Mouse (Mus musculus) limb, embryonic 12.5 days (tissue): ENCODE data around the gene Arid1b. TPM values are rescaled to one million over a fixed set of nuclear protein-coding genes. Genes with fewer than 3 reads are reported as not detected.
A peak's percentile ranks its signal among the peaks of the same experiment; 100 is the strongest.

Experiments used
- ATAC-seq: fragments of 200-750 bp; cut with Nextera tagmentation; 2 replicates; pipeline ENCODE4 v1.8.0; 2017; ENCODE audit warnings: low read depth, moderate TSS enrichment; ENCODE audit not compliant: insufficient number of reproducible peaks, insufficient read depth, low FRiP score, low TSS enrichment
- H3K27ac ChIP-seq: fragments of 300-500 bp; sonication (generic); 2 replicates; pipeline ENCODE4 v1.5.1; 2016; ENCODE audit warnings: mild to moderate bottlenecking, moderate library complexity
- H3K27me3 ChIP-seq: fragments of 300-500 bp; sonication (generic); 2 replicates; pipeline ENCODE4 v1.6.1; 2016; ENCODE audit warnings: mild to moderate bottlenecking, moderate library complexity
- H3K36me3 ChIP-seq: fragments of 300-500 bp; sonication (generic); 2 replicates; pipeline ENCODE4 v1.6.1; 2016; ENCODE audit warnings: mild to moderate bottlenecking, moderate library complexity
- H3K4me1 ChIP-seq: fragments of 300-500 bp; sonication (generic); replicated peaks from 2 replicates; pipeline ENCODE4 v1.6.1; 2016
- H3K4me2 ChIP-seq: fragments of 300-500 bp; sonication (generic); 2 replicates; pipeline ENCODE4 v1.6.1; 2016; ENCODE audit warnings: mild to moderate bottlenecking, moderate library complexity
- H3K4me3 ChIP-seq: fragments of 300-500 bp; sonication (generic); replicated peaks from 2 replicates; pipeline ENCODE4 v1.5.1; 2016; ENCODE audit warnings: mild to moderate bottlenecking
- H3K9ac ChIP-seq: fragments of 300-500 bp; sonication (generic); replicated peaks from 2 replicates; pipeline ENCODE4 v1.6.1; 2016; ENCODE audit warnings: mild to moderate bottlenecking, moderate library complexity
- H3K9me3 ChIP-seq: fragments of 300-500 bp; sonication (generic); 2 replicates; pipeline ENCODE4 v1.6.1; 2016; ENCODE audit warnings: mild to moderate bottlenecking, moderate library complexity
- WGBS: fragments of 180-500 bp; shearing (Covaris S2); methylation state at CpG from one replicate; pipeline ENCODE4 v1.1.7; 2016; 5-methylcytosine and 5-hydroxymethylcytosine counted together
- polyA plus RNA-seq: library from polyadenylated mRNA; unstranded; fragments of >200 nt; fragmentation: Nextera tagmentation; extraction: Ambion mirVana; gene quantifications from 2 replicates; pipeline ENCODE4 v1.2.1, GENCODE M21; 2016

The Arid1b gene
- polyA plus RNA-seq, 1 experiment from 2014 or later: 18.2 TPM

GRCm38 (mm10) chr17:5115952-5116351 is 121.8 kb downstream of the Arid1b start:
- H3K4me3 ChIP-seq: no peak overlapping the region
- H3K4me1 ChIP-seq: 0 out of 2 replicates have a peak, but pooled peaks cover 7% of the 10 kb centered on the region
- no peaks in the 10 kb centered on the region for H3K27me3 ChIP-seq
- H3K27ac ChIP-seq: no peak overlapping the region
- no peaks in the 10 kb centered on the region for H3K9me3 ChIP-seq
- no peak for ATAC-seq
- 84% methylated on average over 6 of the region's 6 CpGs for WGBS
- H3K4me2 ChIP-seq: no peak overlapping the region
- no peaks in the 10 kb centered on the region for H3K36me3 ChIP-seq
- no peak overlapping the region for H3K9ac ChIP-seq

GRCm38 (mm10) chr17:5116990-5117389 is 122.9 kb downstream of the Arid1b start:
- Histone ChIP-seq H3K4me1 (0 out of 2 replicates have a peak, but pooled peaks cover 10% of the 10 kb centered on the region), H3K36me3 (no peaks in the 10 kb centered on the region), H3K9me3 (no peaks in the 10 kb centered on the region), H3K4me3 (no peak overlapping the region), H3K27me3 (no peaks in the 10 kb centered on the region), H3K27ac (no peak overlapping the region), H3K4me2 (no peak overlapping the region), H3K9ac (no peak overlapping the region)
- no peak for ATAC-seq
- WGBS: 78% methylated on average over 2 of the region's 2 CpGs

- Histone ChIP-seq H3K36me3 (no peaks in the 10 kb centered on the region), H3K27ac (no peak overlapping the region), H3K9me3 (no peaks in the 10 kb centered on the region), H3K27me3 (no peaks in the 10 kb centered on the region), H3K4me2 (no peak overlapping the region), H3K4me3 (no peak overlapping the region), H3K9ac (no peak overlapping the region), H3K4me1 (0 out of 2 replicates have a peak, but pooled peaks cover 10% of the 10 kb centered on the region)
- WGBS: 84% methylated on average over 4 of the region's 4 CpGs
- no peak for ATAC-seq
These were observed 124.0 kb downstream of the Arid1b start for GRCm38 (mm10) chr17:5118171-5118570.

GRCm38 (mm10) chr17:5124643-5125042 is 130.5 kb downstream of the Arid1b start:
- Histone ChIP-seq H3K9ac (no peak overlapping the region), H3K4me3 (no peak overlapping the region), H3K9me3 (no peaks in the 10 kb centered on the region), H3K4me2 (no peak overlapping the region), H3K27me3 (no peaks in the 10 kb centered on the region), H3K27ac (no peak overlapping the region), H3K4me1 (peaks cover 46% of the 10 kb centered on the region), H3K36me3 (peaks cover 8% of the 10 kb centered on the region; the same call in 1 of the 2 replicates)
- 60% methylated on average over 2 of the region's 2 CpGs for WGBS
- ATAC-seq: no peak

- Histone ChIP-seq H3K27ac (no peak overlapping the region), H3K36me3 (peaks cover 8% of the 10 kb centered on the region; the same call in 1 of the 2 replicates), H3K4me2 (no peak overlapping the region), H3K9me3 (no peaks in the 10 kb centered on the region), H3K9ac (no peak overlapping the region), H3K27me3 (no peaks in the 10 kb centered on the region), H3K4me3 (no peak overlapping the region), H3K4me1 (peaks cover 49% of the 10 kb centered on the region)
- 64% methylated on average over 5 of the region's 5 CpGs for WGBS
- no peak for ATAC-seq
These were observed 131.1 kb downstream of the Arid1b start for GRCm38 (mm10) chr17:5125084-5125855.

GRCm38 (mm10) chr17:5125856-5126806 is 132.0 kb downstream of the Arid1b start:
- 71% methylated on average over 5 of the region's 5 CpGs for WGBS

GRCm38 (mm10) chr17:5129606-5130005 is 135.5 kb downstream of the Arid1b start:
- WGBS: 84% methylated on average over 2 of the region's 2 CpGs
- Histone ChIP-seq H3K4me3 (no peak overlapping the region), H3K9ac (no peak overlapping the region), H3K4me1 (peaks cover 37% of the 10 kb centered on the region), H3K27me3 (no peaks in the 10 kb centered on the region), H3K4me2 (no peak overlapping the region), H3K36me3 (peaks cover 22% of the 10 kb centered on the region), H3K9me3 (no peaks in the 10 kb centered on the region), H3K27ac (no peak overlapping the region)
- ATAC-seq: no peak

More at GRCm38 (mm10) chr17:5125856-5126806, 132.0 kb downstream of the Arid1b start:
- no peaks in the 10 kb centered on the region for H3K9me3 ChIP-seq
- ATAC-seq: no peak
- H3K36me3 ChIP-seq: peaks cover 9% of the 10 kb centered on the region
- H3K4me1 ChIP-seq: peaks cover 46% of the 10 kb centered on the region
- no peak overlapping the region for H3K4me3 ChIP-seq
- H3K27ac ChIP-seq: no peak overlapping the region
- H3K9ac ChIP-seq: no peak overlapping the region
- H3K4me2 ChIP-seq: no peak overlapping the region
- no peaks in the 10 kb centered on the region for H3K27me3 ChIP-seq

GRCm38 (mm10) chr17:5130116-5130515 is 136.0 kb downstream of the Arid1b start:
- no peak overlapping the region for H3K27ac ChIP-seq
- WGBS: 81% methylated on average over 4 of the region's 4 CpGs
- no peak overlapping the region for H3K9ac ChIP-seq
- H3K4me2 ChIP-seq: no peak overlapping the region
- H3K27me3 ChIP-seq: no peaks in the 10 kb centered on the region
- H3K4me1 ChIP-seq: peaks cover 31% of the 10 kb centered on the region
- H3K9me3 ChIP-seq: no peaks in the 10 kb centered on the region
- ATAC-seq: no peak
- no peak overlapping the region for H3K4me3 ChIP-seq
- H3K36me3 ChIP-seq: peaks cover 22% of the 10 kb centered on the region

GRCm38 (mm10) chr17:5131706-5132105 is 137.6 kb downstream of the Arid1b start:
- Histone ChIP-seq H3K9ac (no peak overlapping the region), H3K27me3 (no peaks in the 10 kb centered on the region), H3K36me3 (peaks cover 22% of the 10 kb centered on the region), H3K4me3 (no peak overlapping the region), H3K4me2 (no peak overlapping the region), H3K27ac (no peak overlapping the region), H3K9me3 (no peaks in the 10 kb centered on the region), H3K4me1 (peaks cover 25% of the 10 kb centered on the region)
- 93% methylated on average over 6 of the region's 6 CpGs for WGBS
- ATAC-seq: no peak

GRCm38 (mm10) chr17:5132296-5132986 is 138.3 kb downstream of the Arid1b start:
- 88% methylated on average over 14 of the region's 14 CpGs for WGBS
- Histone ChIP-seq H3K27me3 (no peaks in the 10 kb centered on the region), H3K36me3 (peaks cover 20% of the 10 kb centered on the region), H3K9me3 (no peaks in the 10 kb centered on the region), H3K4me3 (no peak overlapping the region), H3K4me1 (peaks cover 18% of the 10 kb centered on the region), H3K9ac (no peak overlapping the region), H3K27ac (peak overlapping the region; percentile 45; the same call in 1 of the 2 replicates), H3K4me2 (no peak overlapping the region)
- no peak for ATAC-seq

GRCm38 (mm10) chr17:5132987-5133355 is 138.8 kb downstream of the Arid1b start:
- no peak overlapping the region for H3K9ac ChIP-seq
- no peaks in the 10 kb centered on the region for H3K27me3 ChIP-seq
- no peaks in the 10 kb centered on the region for H3K9me3 ChIP-seq
- no peak overlapping the region for H3K4me2 ChIP-seq
- H3K27ac ChIP-seq: peak overlapping the region; percentile 45; the same call in 1 of the 2 replicates
- H3K4me3 ChIP-seq: no peak overlapping the region
- WGBS: 82% methylated on average over 7 of the region's 7 CpGs
- peaks cover 22% of the 10 kb centered on the region for H3K4me1 ChIP-seq
- peaks cover 16% of the 10 kb centered on the region for H3K36me3 ChIP-seq
- no peak for ATAC-seq
